Mouse (Mus musculus): ENCODE results near the gene Trim30a.
A peak's percentile ranks its signal among the peaks of the same experiment; 100 is the strongest.
"Not testable (repeated sequence)": the region's sequence is repeated elsewhere in the genome, so short reads cannot be mapped to it uniquely, and the experiment has no call there.

Trim30a gene

GRCm38 (mm10) chr7:104465065-104465744, at the start of gene Trim30a:
Gene Trim30a, minus strand, starts transcription at chr7:104465193.
- DNase-seq (ENCODE audit: low read depth in 1 of 2, low spot score in 2 of 2): peak; percentile 37 to 43

- not testable (repeated sequence) for DNase-seq (ENCODE audit: low read depth in 1 of 2, low spot score in 2 of 2)
These were observed 42.5 kb upstream of the Trim30a start, which contains the start of gene Trim30d for GRCm38 (mm10) chr7:104507421-104508065. Gene Trim30d, minus strand, starts transcription at chr7:104507849.

- no peak for DNase-seq (ENCODE audit: low read depth in 1 of 2, low spot score in 2 of 2)
These were observed 36.8 kb upstream of the Trim30a start for GRCm38 (mm10) chr7:104501589-104502371.

DNA sequence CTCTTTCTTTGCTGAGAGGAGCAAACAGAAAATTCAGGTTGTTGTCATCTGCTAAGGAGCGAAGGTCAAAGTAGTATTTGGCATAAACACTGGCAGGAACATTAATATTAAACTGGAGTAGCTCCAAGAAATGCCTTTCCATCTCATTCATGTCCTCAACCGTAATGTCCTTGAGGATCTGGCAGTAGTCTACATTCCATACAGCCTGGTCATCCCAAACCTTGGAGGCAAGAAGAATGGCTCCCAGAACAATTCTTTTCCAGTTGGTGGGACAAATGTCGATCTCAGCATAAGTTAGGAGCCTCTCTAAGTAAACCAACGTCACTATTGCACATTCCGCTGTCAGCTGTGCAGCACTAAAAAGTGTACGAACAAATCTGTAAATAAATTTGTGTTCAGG, 36.2 kb upstream of the Trim30a start:
- not testable (repeated sequence) for DNase-seq (ENCODE audit: low read depth in 1 of 2, low spot score in 2 of 2)

- DNase-seq (ENCODE audit: low read depth in 1 of 2, low spot score in 2 of 2): not testable (repeated sequence)
These were observed 34.5 kb upstream of the Trim30a start for GRCm38 (mm10) chr7:104499464-104499863.

- peak in 1 of 2 experiments; percentile 16 for DNase-seq (ENCODE audit: low read depth in 1 of 2, low spot score in 2 of 2)
These were observed 18.9 kb downstream of the Trim30a start for GRCm38 (mm10) chr7:104445961-104446645.

DNA sequence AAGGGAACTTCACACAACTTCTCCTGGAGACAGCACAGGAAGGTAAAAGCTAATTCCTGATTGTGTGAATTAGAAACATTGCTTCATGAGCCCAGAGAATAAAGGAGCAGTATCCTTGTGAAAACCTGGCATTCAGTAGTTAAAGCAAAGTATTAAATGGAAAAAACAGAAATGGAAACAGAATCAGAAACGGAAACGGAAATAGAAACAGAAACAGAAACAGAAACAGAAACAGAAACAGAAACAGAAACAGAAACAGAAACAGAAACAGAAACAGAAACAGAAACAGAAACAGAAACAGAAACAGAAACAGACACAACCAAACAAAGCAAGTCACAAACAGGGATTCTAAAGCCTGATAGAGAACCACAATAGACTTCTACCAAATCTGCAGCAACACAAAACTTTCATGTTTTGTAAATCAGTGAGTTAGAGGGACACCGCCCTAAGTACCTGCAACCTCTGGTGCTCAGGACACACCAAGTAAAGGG, 60.5 kb downstream of the Trim30a start:
- DNase-seq (ENCODE audit: low read depth in 1 of 2, low spot score in 2 of 2): no peak

DNA sequence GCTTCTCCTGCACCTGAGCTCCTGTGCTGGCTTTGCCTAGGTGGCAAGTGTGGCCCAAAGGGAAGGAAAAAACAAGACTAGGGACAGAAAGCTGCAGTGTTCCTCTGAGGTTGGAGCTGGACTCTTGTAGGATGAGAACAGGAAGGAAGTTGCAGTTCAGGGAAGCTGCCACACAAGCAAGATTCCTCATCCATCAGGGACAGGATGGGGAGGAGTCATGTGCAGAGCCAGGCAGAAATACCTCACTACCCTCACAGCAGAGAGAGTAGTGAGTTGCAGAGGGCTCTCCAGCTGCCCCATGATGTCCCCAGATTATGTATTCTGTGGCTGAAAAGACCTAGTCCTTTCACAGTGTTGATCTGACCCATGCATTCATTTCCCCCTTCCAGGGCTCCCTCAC, 63.9 kb downstream of the Trim30a start:
- no peak for DNase-seq (ENCODE audit: low read depth in 1 of 2, low spot score in 2 of 2)

DNA sequence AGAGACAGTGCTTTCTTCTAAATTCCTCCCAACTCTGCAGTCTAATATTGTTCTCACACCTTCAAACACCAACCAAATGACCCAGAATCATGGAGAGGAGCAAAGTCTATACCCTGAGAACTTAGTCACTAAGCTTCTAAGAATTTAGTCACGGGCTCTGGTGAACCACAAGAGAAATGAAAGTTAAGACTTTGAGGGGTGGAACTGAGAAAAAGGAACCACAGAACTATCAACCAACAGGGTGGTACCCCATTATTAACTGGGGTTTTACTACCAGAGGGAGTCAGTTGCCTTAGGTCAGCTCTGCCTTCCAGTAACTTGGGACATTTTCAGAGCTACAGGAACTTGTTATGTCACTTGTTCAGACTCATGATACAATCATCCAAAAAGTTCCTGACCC, 64.3 kb downstream of the Trim30a start, which contains the start of gene Trim30c:
Gene Trim30c (minus strand): TSS at position 140 of the 400 bp plus-strand sequence.
- DNase-seq (ENCODE audit: low read depth in 1 of 2, low spot score in 2 of 2): peak in 1 of 2 experiments; percentile 2

DNA sequence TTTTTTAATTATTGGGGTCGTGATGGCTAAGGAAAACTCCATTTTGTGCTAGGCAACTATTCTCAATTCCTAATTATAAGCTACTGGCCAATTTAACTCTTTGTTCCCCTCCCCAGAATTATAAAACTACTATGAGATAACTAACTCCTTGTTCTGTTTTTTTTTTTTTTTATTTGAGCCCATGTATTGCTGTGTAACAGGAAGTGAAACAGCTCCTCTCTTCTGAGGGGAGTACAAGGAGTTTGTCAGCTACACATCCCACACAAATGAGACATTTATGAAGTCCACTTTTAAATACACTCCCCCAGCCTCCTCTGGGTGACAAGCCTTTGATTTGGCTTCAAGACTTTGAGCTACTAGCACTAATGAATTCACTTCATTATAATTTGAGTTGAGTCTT, 66.5 kb downstream of the Trim30a start:
- DNase-seq (ENCODE audit: low read depth in 1 of 2, low spot score in 2 of 2): peak in 1 of 2 experiments; percentile 1

GRCm38 (mm10) chr7:104369736-104370414, 95.1 kb downstream of the Trim30a start, which contains the start of gene Trim30b:
Gene Trim30b, minus strand, starts transcription at chr7:104369884.
- DNase-seq (ENCODE audit: low read depth in 1 of 2, low spot score in 2 of 2): peak; percentile 41 to 53

GRCm38 (mm10) chr7:104366339-104366738, 98.7 kb downstream of the Trim30a start:
- no peak for DNase-seq (ENCODE audit: low read depth in 1 of 2, low spot score in 2 of 2)
